Mouse (Mus musculus): ENCODE results near the gene Stk11ip. TPM values are rescaled to one million over a fixed set of nuclear protein-coding genes. Genes with fewer than 3 reads are reported as not detected.

Stk11ip gene
- polyA plus RNA-seq (2015; fragmentation: Nextera tagmentation; extraction: Ambion mirVana) = 19.6 and 20.1 TPM in 2 replicates

- Histone ChIP-seq H3K4me3 (peak within 1 kb of the TSS; percentile 76), H3K36me3 (peaks cover 5% of the 10 kb centered on the region; the same call in 1 of the 2 replicates), H3K4me1 (peaks cover 11% of the 10 kb centered on the region; the same call in 1 of the 2 replicates), H3K4me2 (replicated peaks) (peak within 1 kb of the TSS; percentile 75), H3K9ac (replicated peaks) (peak within 1 kb of the TSS; percentile 53), H3K27ac (replicated peaks) (peak within 1 kb of the TSS; percentile 87), H3K27me3 (no peaks in the 10 kb centered on the region), H3K9me3 (no peaks in the 10 kb centered on the region)
- under 1% methylated on average over 46 of the region's 46 CpGs for WGBS
- peak; percentile 96 for ATAC-seq (replicated peaks)
Observed at GRCm38 (mm10) chr1:75521321-75522031, at the start of gene Stk11ip. Gene Stk11ip (plus strand): TSS chr1:75521529.

GRCm38 (mm10) chr1:75476441-75476840 is 44.9 kb upstream of the Stk11ip start:
- Histone ChIP-seq H3K4me2 (replicated peaks) (no peak overlapping the region), H3K4me1 (peaks cover 36% of the 10 kb centered on the region), H3K27ac (replicated peaks) (no peak overlapping the region), H3K36me3 (peaks cover 36% of the 10 kb centered on the region), H3K4me3 (no peak overlapping the region), H3K9ac (replicated peaks) (no peak overlapping the region), H3K27me3 (no peaks in the 10 kb centered on the region), H3K9me3 (no peaks in the 10 kb centered on the region)
- ATAC-seq (replicated peaks) = no peak
- 93% methylated on average over 11 of the region's 11 CpGs for WGBS

- WGBS = 7% methylated on average over 35 of the region's 35 CpGs
- 0 out of 2 replicates have a peak overlapping the region, but pooled peaks have one; percentile 83 for H3K27ac ChIP-seq (replicated peaks)
- no peak for ATAC-seq (replicated peaks)
- no peaks in the 10 kb centered on the region for H3K9me3 ChIP-seq
- H3K4me2 ChIP-seq (replicated peaks) = peak overlapping the region; percentile 74
- peaks cover 45% of the 10 kb centered on the region for H3K4me1 ChIP-seq
- peak overlapping the region; percentile 10; the same call in 1 of the 2 replicates for H3K9ac ChIP-seq (replicated peaks)
- peaks cover 37% of the 10 kb centered on the region for H3K36me3 ChIP-seq
- H3K27me3 ChIP-seq = no peaks in the 10 kb centered on the region; the same call in 1 of the 2 replicates
- H3K4me3 ChIP-seq = peak overlapping the region; percentile 75
Observed at GRCm38 (mm10) chr1:75477264-75477965, 43.9 kb upstream of the Stk11ip start.

GRCm38 (mm10) chr1:75477966-75478290 is 43.4 kb upstream of the Stk11ip start:
- H3K9ac ChIP-seq (replicated peaks) = no peak overlapping the region
- peak overlapping the region; percentile 74 for H3K4me2 ChIP-seq (replicated peaks)
- H3K27me3 ChIP-seq = peaks cover 4% of the 10 kb centered on the region; the same call in 1 of the 2 replicates
- peak overlapping the region; percentile 83; the same call in 1 of the 2 replicates for H3K27ac ChIP-seq (replicated peaks)
- peaks cover 39% of the 10 kb centered on the region for H3K36me3 ChIP-seq
- WGBS = 43% methylated on average over 3 of the region's 3 CpGs
- no peaks in the 10 kb centered on the region for H3K9me3 ChIP-seq
- peak overlapping the region; percentile 75 for H3K4me3 ChIP-seq
- no peak for ATAC-seq (replicated peaks)
- peaks cover 50% of the 10 kb centered on the region for H3K4me1 ChIP-seq

- ATAC-seq (replicated peaks) = no peak; the same call in 1 of the 2 replicates
- 0% methylated on average over 16 of the region's 25 CpGs for WGBS
Observed at GRCm38 (mm10) chr1:75478497-75478896, 42.8 kb upstream of the Stk11ip start.

GRCm38 (mm10) chr1:75478916-75479634 is 42.3 kb upstream of the Stk11ip start, which contains the start of the genes Chpf and Tmem198:
Gene Chpf (minus strand): TSS chr1:75479307.
Gene Tmem198 (plus strand): TSS chr1:75479532.
- peak within 1 kb of the TSS; percentile 74 for H3K4me2 ChIP-seq (replicated peaks)
- H3K4me3 ChIP-seq = peak within 1 kb of the TSS; percentile 75
- peaks cover 5% of the 10 kb centered on the region; the same call in 1 of the 2 replicates for H3K27me3 ChIP-seq
- peaks cover 33% of the 10 kb centered on the region for H3K36me3 ChIP-seq
- peak within 1 kb of the TSS; percentile 83 for H3K27ac ChIP-seq (replicated peaks)
- peaks cover 50% of the 10 kb centered on the region for H3K4me1 ChIP-seq
- H3K9ac ChIP-seq (replicated peaks) = peak within 1 kb of the TSS; percentile 69
- under 1% methylated on average over 74 of the region's 76 CpGs for WGBS
- H3K9me3 ChIP-seq = no peaks in the 10 kb centered on the region
- peak; percentile 89 for ATAC-seq (replicated peaks)

More at GRCm38 (mm10) chr1:75478497-75478896, 42.8 kb upstream of the Stk11ip start:
- H3K9ac ChIP-seq (replicated peaks) = peak overlapping the region; percentile 69
- peaks cover 38% of the 10 kb centered on the region for H3K36me3 ChIP-seq
- H3K4me3 ChIP-seq = peak overlapping the region; percentile 75
- no peaks in the 10 kb centered on the region for H3K9me3 ChIP-seq
- H3K27ac ChIP-seq (replicated peaks) = peak overlapping the region; percentile 83
- H3K4me1 ChIP-seq = peaks cover 50% of the 10 kb centered on the region
- H3K27me3 ChIP-seq = peaks cover 5% of the 10 kb centered on the region; the same call in 1 of the 2 replicates
- H3K4me2 ChIP-seq (replicated peaks) = peak overlapping the region; percentile 74

- peaks cover 9% of the 10 kb centered on the region; the same call in 1 of the 2 replicates for H3K27me3 ChIP-seq
- WGBS = under 1% methylated on average over 24 of the region's 24 CpGs
- peak overlapping the region; percentile 69 for H3K9ac ChIP-seq (replicated peaks)
- H3K36me3 ChIP-seq = peaks cover 33% of the 10 kb centered on the region
- H3K4me3 ChIP-seq = peak overlapping the region; percentile 75
- no peak; the same call in 1 of the 2 replicates for ATAC-seq (replicated peaks)
- peak overlapping the region; percentile 83 for H3K27ac ChIP-seq (replicated peaks)
- peak overlapping the region; percentile 74 for H3K4me2 ChIP-seq (replicated peaks)
- peaks cover 50% of the 10 kb centered on the region for H3K4me1 ChIP-seq
- no peaks in the 10 kb centered on the region for H3K9me3 ChIP-seq
Observed at GRCm38 (mm10) chr1:75479635-75479989, 41.7 kb upstream of the Stk11ip start.

DNA sequence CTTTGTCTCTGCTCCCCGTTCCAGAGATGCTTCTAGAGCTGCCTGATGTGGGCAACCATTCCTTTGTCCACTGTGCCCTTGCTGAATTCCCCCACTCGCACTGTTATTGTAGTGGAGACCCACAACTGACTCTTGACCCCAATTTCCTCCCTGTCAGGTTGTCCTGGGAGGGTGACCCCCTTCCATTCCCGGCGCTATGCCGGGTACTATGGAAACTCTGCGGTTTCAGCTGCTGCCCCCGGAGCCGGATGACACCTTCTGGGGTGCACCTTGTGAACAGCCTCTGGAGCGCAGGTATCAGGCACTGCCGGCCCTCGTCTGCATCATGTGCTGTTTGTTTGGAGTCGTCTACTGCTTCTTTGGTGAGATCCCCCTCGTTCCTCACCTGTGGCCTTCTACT is 41.3 kb upstream of the Stk11ip start:
- H3K4me2 ChIP-seq (replicated peaks) = peak overlapping the region; percentile 74
- no peaks in the 10 kb centered on the region for H3K9me3 ChIP-seq
- H3K27ac ChIP-seq (replicated peaks) = no peak overlapping the region
- H3K9ac ChIP-seq (replicated peaks) = peak overlapping the region; percentile 69
- peak overlapping the region; percentile 75 for H3K4me3 ChIP-seq
- H3K27me3 ChIP-seq = peaks cover 13% of the 10 kb centered on the region; the same call in 1 of the 2 replicates
- 15% methylated on average over 13 of the region's 13 CpGs for WGBS
- H3K36me3 ChIP-seq = peaks cover 33% of the 10 kb centered on the region
- H3K4me1 ChIP-seq = peaks cover 50% of the 10 kb centered on the region
- ATAC-seq (replicated peaks) = no peak; the same call in 1 of the 2 replicates

DNA sequence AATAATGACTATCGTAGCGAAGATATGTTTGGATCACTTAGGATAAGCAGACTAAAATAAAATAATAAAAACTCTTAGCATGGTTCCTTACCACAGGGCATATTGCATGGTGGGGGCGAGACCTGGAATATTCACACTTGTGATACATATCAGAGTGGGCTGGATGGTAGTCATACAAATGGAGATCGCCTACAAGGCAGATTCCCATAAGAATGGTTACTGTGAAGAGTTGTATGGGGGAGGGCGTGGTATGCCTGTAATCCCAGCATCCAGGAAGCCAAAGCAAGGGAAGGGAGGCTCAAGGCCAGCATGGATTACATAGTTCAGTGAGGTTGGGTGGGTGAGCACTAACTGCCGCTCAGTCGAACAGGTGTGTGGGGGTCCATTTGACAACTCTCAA is 40.6 kb upstream of the Stk11ip start:
- Histone ChIP-seq H3K4me3 (peak overlapping the region; percentile 75), H3K9ac (replicated peaks) (0 out of 2 replicates have a peak overlapping the region, but pooled peaks have one; percentile 69), H3K9me3 (no peaks in the 10 kb centered on the region), H3K27ac (replicated peaks) (no peak overlapping the region), H3K4me1 (peaks cover 50% of the 10 kb centered on the region), H3K36me3 (peaks cover 32% of the 10 kb centered on the region), H3K4me2 (replicated peaks) (peak overlapping the region; percentile 74), H3K27me3 (peaks cover 20% of the 10 kb centered on the region)
- no peak for ATAC-seq (replicated peaks)
- WGBS = 88% methylated on average over 7 of the region's 7 CpGs

GRCm38 (mm10) chr1:75486561-75486960 is 34.8 kb upstream of the Stk11ip start:
- H3K36me3 ChIP-seq = peaks cover 27% of the 10 kb centered on the region
- no peaks in the 10 kb centered on the region for H3K9me3 ChIP-seq
- 8% methylated on average over 24 of the region's 24 CpGs for WGBS
- no peak overlapping the region for H3K27ac ChIP-seq (replicated peaks)
- peaks cover 45% of the 10 kb centered on the region for H3K27me3 ChIP-seq
- H3K9ac ChIP-seq (replicated peaks) = no peak overlapping the region
- no peak for ATAC-seq (replicated peaks)
- H3K4me2 ChIP-seq (replicated peaks) = peak overlapping the region; percentile 98
- H3K4me1 ChIP-seq = peaks cover 31% of the 10 kb centered on the region
- no peak overlapping the region; the same call in 1 of the 2 replicates for H3K4me3 ChIP-seq

DNA sequence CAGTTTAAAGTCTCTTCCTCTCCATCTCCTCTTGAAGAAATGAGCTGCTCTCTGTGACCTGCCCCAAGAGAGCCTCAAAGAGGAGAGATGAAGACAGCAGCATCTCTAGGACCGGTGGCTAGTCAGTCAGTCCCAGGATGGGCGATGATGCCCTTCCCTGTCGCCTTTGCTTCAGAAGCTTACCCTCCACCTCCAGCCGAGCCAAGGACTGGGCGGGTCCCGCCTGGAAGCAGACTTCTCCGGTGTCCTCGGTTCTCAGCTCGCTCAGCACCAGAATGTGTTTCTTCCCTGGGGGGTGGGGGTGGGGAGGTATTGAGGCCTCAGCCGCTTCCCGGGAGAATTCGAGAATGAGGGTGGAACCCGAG is 34.3 kb upstream of the Stk11ip start:
- peak; percentile 24 for ATAC-seq (replicated peaks)
- Histone ChIP-seq H3K27me3 (peaks cover 45% of the 10 kb centered on the region), H3K9ac (replicated peaks) (peak overlapping the region; percentile 39; the same call in 1 of the 2 replicates), H3K4me1 (peaks cover 28% of the 10 kb centered on the region), H3K4me3 (peak overlapping the region; percentile 55), H3K36me3 (peaks cover 27% of the 10 kb centered on the region), H3K9me3 (no peaks in the 10 kb centered on the region), H3K27ac (replicated peaks) (no peak overlapping the region), H3K4me2 (replicated peaks) (peak overlapping the region; percentile 98)
- 2% methylated on average over 13 of the region's 13 CpGs for WGBS
